Mouse (Mus musculus) embryonic stem cell, embryonic (primary cell): ENCODE data around the gene Auts2.

Experiments
- CTCF ChIA-PET, 4 experiments: fragments of 300-600 bp in 2 of 4; fragments of 350-600 bp in 2 of 4; sonication (Branson Sonifier 250); formaldehyde crosslinking; loops; one replicate each; lab custom pipeline; 2022; ENCODE audit warnings: inconsistent platforms in 2 of 4; lab: Charles Lee
- POLR2A ChIA-PET, 4 experiments: fragments of 300-600 bp in 2 of 4; fragments of 350-600 bp in 2 of 4; sonication (Branson Sonifier 250); formaldehyde crosslinking; loops; one replicate each; lab custom pipeline; 2022; ENCODE audit warnings: antibody characterized with exemption in 4 of 4, inconsistent platforms in 1 of 4; lab: Charles Lee

The Auts2 gene

DNA sequence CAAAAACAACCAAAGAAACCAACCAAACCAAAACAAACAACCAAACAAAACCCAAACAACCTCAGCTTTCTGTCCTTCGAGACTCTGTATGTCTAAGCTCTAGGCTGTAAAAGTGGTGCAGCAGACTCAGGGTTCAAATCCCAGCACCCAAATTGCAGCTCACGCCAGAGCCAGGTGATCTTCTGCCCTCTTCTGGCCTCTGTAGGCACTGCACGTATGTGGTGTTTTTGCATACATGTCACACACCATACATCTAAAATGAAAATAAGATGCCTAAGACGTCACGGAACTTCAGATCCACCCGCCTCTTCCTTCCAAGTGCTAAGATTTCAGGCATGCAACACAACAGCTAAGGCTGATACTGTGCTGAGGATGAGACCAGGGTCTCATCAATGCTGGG lies 483.0 kb downstream of the Auts2 start:
- POLR2A ChIA-PET: interaction anchor here in 1 of 4 experiments (0.6 kb wide), 1 partner anchor 87 kb away, joined by 3 read pairs; no protein-coding TSS in a partner anchor
- CTCF ChIA-PET: interaction anchor here in 3 of 4 experiments (0.5 to 1.0 kb wide), 7 partner anchors 15 to 780 kb away, joined by 3 to 4 read pairs (median 3); no protein-coding TSS in a partner anchor

DNA sequence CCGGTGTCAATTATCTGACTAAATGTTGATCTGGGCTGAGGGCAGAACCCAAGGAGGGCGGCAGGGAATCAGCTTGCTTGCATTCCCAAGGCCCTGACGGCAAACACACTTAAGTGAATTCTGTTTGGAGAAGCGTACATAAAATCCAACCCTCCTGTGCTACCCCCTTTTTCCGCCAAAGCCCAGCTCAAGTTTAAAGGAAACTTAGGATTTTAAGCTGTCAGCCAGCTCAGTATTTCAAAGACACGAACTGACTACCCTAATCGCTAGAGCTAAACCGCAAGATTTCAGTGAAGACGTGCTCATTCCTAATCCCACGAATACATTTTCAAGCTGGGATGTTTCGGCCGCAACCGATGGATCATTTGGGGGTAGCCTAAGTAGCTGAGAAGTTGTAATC lies 490.5 kb downstream of the Auts2 start:
- ChIA-PET CTCF (no interaction called here), POLR2A (interaction anchor here in 1 of 4 experiments (1.3 kb wide), 1 partner anchor 516 kb away, joined by 3 read pairs; no protein-coding TSS in a partner anchor)

DNA sequence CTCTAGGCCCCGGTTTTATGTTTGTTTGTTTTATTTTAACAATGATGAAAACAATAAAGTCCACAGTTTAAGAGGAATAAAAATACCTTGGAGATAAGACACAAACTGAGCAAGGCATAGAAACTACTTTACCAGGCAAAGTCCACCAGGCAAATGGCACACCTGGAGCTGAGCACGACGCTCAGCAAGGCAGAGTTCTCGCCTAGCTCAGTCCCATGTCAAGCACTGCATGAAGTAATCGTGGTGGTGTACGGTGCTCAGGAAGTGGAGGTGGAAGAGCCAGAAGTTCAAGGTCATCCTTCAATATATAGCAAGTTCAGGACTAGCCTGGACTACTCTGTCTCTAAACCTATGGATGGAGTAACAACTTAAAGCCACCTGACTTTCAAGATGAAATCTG lies 503.6 kb downstream of the Auts2 start:
- CTCF ChIA-PET: no interaction called here
- POLR2A ChIA-PET: no interaction called here

DNA sequence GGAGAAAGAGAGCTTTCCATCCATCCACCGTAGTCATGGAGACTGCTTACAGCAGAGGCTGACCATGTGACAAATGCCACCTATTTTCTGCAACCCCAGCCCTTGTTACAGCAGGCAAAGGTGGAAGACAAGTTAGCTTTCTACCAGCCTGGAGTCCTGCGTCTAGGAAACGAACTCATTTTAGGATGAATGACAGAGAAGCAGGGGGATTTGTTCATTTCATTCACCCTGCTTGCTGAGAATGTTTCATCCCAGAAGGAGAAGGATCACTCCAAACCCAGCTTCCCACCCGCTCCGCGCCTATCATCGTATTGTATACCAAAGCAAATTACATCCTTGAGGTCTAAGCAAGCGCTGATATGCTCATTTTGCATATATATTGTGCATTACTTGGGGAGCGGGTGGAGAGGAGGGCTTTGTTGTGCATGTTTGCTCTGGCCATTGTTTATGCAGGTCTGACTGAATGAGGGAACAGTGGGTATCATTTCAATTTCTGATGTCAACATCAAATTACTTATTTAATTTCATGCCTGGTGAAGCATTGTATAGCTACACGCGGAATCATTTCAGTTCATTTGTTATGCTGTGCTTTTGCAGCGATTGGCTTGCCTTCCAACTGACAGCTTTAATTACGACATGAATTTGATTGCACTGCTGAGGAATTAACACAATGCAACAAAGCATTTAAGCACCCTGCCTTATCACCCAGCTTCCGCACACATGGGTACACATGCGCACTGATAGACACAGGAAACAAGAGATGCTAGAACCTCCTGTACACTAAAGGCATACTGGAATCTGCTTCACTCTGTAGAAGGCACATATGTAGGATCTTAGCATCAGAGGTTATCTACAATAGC lies 509.4 kb downstream of the Auts2 start:
- ChIA-PET POLR2A (interaction anchor here in 1 of 4 experiments (0.7 kb wide), 1 partner anchor 184 kb away, joined by 3 read pairs; no protein-coding TSS in a partner anchor), CTCF (no interaction called here)

DNA sequence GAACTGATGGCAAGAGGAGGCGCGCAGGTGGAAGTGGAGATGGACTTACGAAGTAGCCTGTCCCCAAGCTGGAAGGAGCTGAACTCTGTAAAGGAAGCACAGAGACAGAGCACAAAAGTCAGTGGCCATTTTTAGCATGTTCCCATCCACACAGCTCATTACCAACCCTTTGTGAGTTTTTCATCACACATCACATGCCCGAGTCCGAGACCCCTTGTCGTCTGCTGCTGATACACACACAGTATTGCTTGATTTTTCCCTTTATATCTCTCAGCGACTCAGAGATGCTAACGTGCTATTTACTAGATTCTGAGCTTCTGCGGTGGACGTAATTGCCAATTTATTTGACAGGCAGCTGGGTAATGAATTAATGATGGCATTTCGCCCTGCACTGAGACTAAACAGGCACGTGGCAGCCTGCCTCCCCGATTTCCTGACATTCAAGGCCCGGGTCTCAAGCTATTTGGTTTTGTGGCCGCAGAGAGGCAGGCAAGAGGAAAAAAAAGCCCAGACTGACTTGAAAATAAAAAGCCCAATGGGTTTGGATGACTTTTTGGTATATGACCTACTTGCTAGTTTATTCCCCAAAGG lies 512.1 kb downstream of the Auts2 start:
- ChIA-PET CTCF (no interaction called here), POLR2A (interaction anchor here in 1 of 4 experiments (0.5 kb wide), 1 partner anchor 18 kb away, joined by 5 read pairs; no protein-coding TSS in a partner anchor)

DNA sequence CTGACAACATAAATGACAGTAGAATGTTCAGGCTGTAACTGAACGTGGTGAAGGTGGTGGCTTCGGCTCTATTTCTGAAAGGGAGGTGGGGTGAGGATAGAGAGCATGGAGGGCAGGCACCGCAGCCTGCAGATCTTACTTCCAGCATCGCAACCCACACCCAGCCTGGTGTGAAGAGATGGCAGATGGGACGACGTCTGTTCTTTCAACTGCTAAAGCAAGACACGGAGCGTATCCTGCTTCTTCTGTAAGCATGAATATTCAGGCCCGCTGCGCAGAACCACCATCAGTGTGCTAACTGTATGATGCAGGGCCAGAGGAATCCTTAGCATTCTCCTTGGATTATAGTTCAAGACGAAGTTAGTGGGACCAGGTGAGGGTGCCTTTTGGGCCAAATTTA lies 513.5 kb downstream of the Auts2 start:
- POLR2A ChIA-PET: no interaction called here
- CTCF ChIA-PET: no interaction called here

DNA sequence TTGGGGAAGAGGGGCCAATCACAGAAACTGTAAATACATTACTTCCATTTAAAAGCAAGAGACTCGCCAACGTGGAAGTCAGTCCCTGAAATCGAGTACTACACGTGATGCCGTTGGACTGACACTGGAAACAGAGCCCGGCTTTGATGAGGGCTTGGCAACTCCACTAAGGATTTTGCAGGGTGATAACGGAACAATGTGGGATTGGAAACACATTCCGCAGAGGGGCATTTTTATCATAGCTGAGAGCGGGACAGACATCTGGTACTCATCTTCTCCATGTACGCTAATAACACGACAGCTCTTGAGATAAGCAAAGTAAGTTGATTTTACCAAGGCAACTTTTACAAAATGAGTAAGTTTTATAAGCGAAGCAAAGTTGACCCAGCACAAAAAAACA lies 514.1 kb downstream of the Auts2 start:
- CTCF ChIA-PET: no interaction called here
- POLR2A ChIA-PET: interaction anchor here in 1 of 4 experiments (0.6 kb wide), 1 partner anchor 64 kb away, joined by 4 read pairs; no protein-coding TSS in a partner anchor

DNA sequence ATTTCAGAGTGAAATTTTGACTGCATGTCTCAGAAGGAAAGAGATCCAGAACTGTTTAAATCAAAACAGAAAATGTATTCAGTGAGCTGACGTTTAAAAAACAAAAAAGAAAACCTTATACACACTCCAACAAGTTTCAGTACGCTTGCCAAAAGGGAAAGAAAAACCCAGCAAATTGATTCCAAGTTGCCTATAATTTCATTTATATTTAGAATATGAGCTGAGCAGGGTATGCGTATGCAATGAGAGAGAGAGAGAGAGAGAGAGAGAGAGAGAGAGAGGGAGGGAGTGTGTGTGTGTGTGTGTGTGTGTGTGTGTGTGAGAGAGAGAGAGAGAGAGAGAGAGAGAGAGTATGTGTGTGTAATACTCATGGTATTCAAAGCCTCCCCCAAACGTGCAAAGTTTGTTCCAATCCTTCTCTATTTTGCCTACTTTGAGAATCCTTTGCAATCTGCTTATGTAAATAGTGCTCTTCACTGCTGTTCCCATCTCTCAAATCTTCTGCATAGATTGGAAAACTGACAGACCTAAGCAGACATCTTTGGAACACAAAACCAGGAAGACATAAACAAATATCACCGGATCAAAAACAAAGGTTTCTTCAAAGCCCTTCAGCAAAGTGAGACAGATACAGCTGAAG lies 515.2 kb downstream of the Auts2 start:
- ChIA-PET CTCF (interaction anchor here in 1 of 4 experiments (0.6 kb wide), 1 partner anchor 972 kb away, joined by 5 read pairs; no protein-coding TSS in a partner anchor), POLR2A (interaction anchor here in 1 of 4 experiments (0.6 kb wide), 1 partner anchor 688 kb away, joined by 4 read pairs; no protein-coding TSS in a partner anchor)

DNA sequence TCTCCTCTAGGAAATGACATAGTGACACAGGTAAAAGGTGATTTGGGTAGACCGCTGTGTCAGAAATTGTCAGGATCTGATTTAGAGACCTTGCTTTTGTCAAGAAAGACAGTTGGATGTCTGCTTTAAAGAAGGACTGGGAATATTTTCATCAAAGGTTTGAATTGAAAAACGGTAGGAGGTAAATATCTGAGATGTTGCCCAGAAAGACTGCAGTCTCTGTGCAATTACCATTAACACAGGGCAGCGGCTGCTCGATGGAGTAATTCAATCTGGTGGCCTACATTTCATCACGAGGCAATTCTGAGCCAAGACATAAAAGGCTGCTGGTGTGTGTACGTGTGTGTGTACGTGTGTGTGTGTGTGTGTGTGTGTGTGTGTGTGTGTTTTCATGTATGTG lies 529.8 kb downstream of the Auts2 start:
- ChIA-PET POLR2A (interaction anchor here in 2 of 4 experiments (0.7 kb wide), 2 partner anchors 17 to 359 kb away, joined by 5 read pairs; no protein-coding TSS in a partner anchor), CTCF (no interaction called here)

DNA sequence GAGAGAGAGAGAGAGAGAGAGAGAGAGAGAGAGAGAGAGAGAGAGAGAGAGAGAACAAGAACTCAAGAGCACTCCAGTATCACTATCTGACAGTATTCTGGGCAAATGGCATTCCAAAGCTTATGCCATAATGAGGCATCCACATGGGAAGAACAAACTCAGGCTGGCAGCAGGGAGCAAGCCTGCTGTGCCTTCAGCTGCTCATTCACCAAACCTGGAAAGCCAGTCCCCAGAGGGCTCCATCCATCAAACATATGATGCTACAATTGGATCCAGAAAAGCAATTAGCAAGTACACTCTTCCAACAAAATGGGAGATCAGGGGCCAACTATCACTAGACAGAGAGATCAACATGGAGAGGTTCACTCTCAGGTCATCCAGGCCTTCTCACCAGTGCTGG lies 531.3 kb downstream of the Auts2 start:
- ChIA-PET POLR2A (interaction anchor here in 3 of 4 experiments (0.5 to 0.7 kb wide), 3 partner anchors 8 to 186 kb away, joined by 3 to 5 read pairs (median 4); no protein-coding TSS in a partner anchor), CTCF (no interaction called here)

DNA sequence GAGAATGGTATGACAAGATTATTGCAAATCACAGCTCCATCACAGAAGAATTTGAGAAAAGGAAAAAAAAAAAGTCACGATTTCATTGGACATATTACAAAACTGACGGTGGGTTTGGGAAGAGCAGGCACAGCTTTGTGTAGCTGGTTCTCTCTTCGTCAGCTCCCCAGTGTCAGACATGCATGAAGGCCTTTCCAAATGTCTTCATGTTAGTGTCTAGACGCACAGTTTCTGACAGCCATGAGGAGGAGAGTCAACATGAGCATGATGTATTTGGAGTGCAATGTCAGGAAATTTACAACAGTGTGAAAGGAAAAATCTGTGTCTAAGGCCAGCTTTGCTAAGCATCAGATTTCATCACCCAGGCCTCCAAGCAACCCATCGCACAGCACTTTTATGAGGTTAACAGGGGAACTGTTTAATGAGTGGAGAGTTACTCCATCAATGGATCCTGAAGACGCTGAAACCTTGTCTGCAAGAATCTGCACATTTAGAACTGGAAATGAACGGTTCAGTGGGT lies 534.4 kb downstream of the Auts2 start:
- ChIA-PET POLR2A (interaction anchor here in 1 of 4 experiments (0.7 kb wide), 1 partner anchor 478 kb away, joined by 3 read pairs; no protein-coding TSS in a partner anchor), CTCF (no interaction called here)

DNA sequence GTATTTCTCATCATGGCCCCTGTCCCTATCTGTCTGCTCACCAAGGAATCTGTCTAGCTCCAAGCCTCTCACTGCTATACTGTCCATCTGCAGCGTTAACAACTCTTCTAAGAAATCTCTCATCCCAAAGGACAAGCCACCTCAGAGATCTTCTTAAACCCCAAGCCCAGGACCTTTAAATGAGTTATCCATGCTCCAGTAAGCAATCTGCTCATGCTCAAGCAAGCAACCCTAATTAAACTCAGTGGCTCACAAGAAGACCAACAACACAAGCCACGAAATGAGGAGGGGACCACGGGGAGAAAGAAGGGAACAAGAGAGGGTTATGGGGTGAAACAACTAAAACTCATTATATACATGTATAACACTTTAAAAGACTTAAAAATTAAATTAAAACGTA lies 535.2 kb downstream of the Auts2 start:
- POLR2A ChIA-PET: interaction anchor here in 1 of 4 experiments (0.7 kb wide), 1 partner anchor 477 kb away, joined by 3 read pairs; no protein-coding TSS in a partner anchor
- CTCF ChIA-PET: no interaction called here

DNA sequence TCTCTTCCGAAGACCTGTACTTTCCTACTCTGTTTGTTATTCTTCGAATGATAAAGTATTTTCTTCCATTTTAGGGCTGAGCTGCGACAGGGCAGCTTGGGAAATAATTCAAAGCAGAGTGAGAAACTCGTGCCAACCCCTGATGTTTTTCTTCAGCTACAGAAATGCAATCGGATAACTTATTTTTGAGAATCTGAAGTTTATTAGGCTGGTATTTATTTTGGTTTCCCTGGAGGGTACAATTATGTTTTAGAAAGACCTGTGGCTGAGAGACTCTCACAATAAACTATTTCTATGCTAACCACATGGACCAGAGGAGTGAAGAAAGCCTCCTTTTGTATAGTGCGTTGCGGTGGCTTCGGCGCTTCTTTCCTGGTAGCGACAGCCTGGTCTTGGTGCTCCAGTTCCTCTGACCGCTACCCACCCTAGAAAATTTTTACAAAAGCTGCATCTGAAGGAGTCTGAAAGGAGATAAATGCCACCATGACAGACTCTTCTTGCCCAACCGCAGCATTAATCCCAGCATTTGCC lies 550.4 kb downstream of the Auts2 start:
- ChIA-PET CTCF (no interaction called here), POLR2A (interaction anchor here in 2 of 4 experiments (0.7 to 0.8 kb wide), 2 partner anchors 15 to 190 kb away, joined by 3 to 6 read pairs; no protein-coding TSS in a partner anchor)

DNA sequence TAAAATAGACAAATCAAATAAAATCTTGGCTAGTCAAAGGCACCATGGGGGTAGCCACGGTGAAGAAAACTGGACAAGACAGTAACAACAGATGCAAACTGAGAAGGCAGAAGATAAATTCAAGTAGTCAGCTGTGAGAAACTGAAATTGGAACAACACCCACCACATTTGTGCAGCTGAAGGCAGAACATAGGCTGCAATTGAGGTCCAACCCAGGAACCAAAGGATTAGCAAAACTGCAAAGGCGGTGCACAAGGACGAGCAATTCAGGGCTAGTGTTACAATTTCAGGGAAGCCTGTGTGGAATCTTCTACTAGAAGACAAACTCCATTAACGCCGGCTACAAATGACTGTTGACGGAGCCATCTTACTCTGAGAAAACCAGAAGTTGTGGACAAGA lies 550.9 kb downstream of the Auts2 start:
- ChIA-PET POLR2A (interaction anchor here in 2 of 4 experiments (0.6 to 0.8 kb wide), 2 partner anchors 15 to 912 kb away, joined by 5 to 6 read pairs; no protein-coding TSS in a partner anchor), CTCF (no interaction called here)

DNA sequence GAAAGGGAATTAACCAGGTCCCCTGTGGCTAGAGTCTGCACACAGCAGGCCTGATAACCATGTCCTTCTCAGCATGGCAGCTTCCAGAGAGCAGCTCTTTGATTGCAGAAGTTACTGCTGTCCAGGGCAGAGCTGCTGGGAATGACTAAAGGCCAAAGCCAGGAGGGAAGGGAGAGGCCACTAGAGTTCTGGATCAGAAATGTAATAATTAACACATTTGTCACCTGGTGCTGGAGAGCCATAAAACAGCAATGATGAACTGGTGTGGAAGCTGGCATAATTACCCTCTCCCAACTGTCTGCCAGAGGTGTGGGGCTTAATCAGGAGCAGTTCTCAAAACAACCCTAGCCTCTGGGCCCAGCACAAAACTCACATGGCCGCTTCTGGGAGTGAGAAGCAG lies 552.6 kb downstream of the Auts2 start:
- CTCF ChIA-PET: no interaction called here
- POLR2A ChIA-PET: no interaction called here

DNA sequence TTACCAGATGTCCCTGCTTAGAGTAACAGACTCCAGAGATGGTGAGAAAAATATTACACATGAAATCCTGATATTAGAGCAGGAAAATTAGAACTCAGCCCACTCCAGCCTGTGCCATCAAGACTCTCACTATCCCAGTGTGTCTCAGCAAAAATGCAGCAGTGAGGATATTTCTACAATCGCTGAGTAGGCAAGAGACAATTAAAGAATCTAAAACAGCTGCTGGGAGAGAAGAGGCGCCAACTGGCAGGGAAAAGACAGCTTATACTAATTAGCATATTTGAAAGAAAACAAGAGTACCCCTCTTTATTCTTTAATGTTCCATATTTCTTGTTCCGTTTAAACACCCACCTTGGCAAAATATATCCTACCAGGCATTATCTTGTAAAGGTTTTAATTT lies 561.7 kb downstream of the Auts2 start:
- POLR2A ChIA-PET: no interaction called here
- CTCF ChIA-PET: no interaction called here

DNA sequence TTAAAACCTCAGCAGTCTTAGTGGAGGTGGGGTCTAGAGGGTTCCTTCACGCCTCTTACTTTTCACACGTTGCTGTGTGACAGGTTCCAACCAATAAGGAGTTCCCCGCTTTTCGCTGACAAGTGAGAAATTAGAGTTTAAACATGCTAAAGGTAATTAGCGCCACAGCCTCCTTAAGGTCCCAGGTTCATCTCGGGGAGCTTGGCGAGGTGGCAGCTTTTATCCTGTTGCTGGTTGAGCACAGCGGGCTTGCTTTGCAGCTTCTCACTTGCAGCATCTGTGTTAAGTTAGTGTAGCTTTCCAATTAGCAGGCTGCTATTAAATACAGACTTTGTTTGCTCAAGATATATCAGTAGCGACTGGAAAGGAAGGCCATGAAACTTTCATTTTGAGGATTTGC lies 564.2 kb downstream of the Auts2 start:
- CTCF ChIA-PET: no interaction called here

DNA sequence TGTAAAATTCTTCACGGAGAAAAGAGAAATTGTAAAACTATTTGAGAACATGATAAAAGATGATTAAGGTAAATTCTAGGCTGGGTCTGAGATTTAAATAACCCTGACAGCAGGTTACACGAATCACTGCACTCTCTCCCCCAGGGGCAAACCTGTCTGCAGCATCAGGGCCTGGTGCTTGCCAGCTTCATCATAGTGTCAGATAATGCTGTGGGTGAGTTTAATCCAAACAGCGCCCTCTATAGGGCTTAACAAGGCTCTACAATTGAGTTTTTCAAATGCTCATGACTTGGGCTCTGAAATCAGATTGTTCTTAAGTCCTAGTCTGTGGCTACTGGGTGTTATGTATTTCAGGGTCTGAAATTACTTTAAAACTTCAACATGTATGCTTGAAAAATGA lies 565.6 kb downstream of the Auts2 start:
- POLR2A ChIA-PET: interaction anchor here in 1 of 4 experiments (1.0 kb wide), 1 partner anchor 15 kb away, joined by 6 read pairs; no protein-coding TSS in a partner anchor
- CTCF ChIA-PET: interaction anchor here (0.5 to 1.8 kb wide), 4 partner anchors 10 to 662 kb away, joined by 3 to 9 read pairs (median 4); no protein-coding TSS in a partner anchor

More for the DNA sequence above, 564.2 kb downstream of the Auts2 start:
- POLR2A ChIA-PET: no interaction called here
